Mouse (Mus musculus): ENCODE measurements at regions not wholly inside any gene's neighbourhood (a gene's known extent, or its start where the extent isn't known, plus 50 kb on each side); places are given as distances from the start of the nearest gene placed in this dataset.

- Histone ChIP-seq H3K27me3 (no peaks in the 10 kb centered on the region), H3K27ac (peak overlapping the region; percentile 74), H3K4me3 (no peak overlapping the region), H3K4me2 (peak overlapping the region; percentile 30), H3K36me3 (no peaks in the 10 kb centered on the region), H3K9ac (peak overlapping the region; percentile 44; the same call in 1 of the 2 replicates), H3K9me3 (no peaks in the 10 kb centered on the region), H3K4me1 (replicated peaks) (peaks cover 19% of the 10 kb centered on the region)
- ATAC-seq (ENCODE audit: low FRiP score): no peak
- WGBS: 43% methylated on average over 12 of the region's 12 CpGs
Measured at GRCm38 (mm10) chr2:169445371-169445770, 142.2 kb downstream of the Gm11011 start.

DNA sequence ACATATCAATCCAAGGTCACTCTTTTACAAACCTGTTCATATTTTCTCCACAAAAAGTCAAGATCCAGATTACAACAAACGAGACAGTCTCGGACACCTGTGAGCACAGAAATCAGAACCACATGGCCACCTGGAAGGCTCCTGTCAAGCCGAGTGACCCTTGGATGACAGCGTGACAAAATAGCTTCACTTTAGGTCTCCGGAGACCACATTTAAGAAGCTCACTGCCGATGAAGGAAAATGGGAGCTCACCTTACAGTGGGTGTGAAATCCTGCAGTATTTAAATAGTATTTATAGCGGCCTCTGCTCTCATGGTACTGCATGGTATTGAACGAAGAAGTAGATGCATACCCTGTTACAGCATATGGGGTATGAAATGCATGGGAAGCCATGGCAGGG, 144.3 kb downstream of the Gm11011 start:
- Histone ChIP-seq H3K27me3 (no peaks in the 10 kb centered on the region), H3K4me3 (no peak overlapping the region), H3K4me1 (replicated peaks) (peaks cover 19% of the 10 kb centered on the region), H3K9ac (no peak overlapping the region), H3K4me2 (no peak overlapping the region), H3K27ac (no peak overlapping the region), H3K9me3 (no peaks in the 10 kb centered on the region), H3K36me3 (no peaks in the 10 kb centered on the region)
- WGBS: 89% methylated on average over 8 of the region's 8 CpGs
- no peak for ATAC-seq (ENCODE audit: low FRiP score)

DNA sequence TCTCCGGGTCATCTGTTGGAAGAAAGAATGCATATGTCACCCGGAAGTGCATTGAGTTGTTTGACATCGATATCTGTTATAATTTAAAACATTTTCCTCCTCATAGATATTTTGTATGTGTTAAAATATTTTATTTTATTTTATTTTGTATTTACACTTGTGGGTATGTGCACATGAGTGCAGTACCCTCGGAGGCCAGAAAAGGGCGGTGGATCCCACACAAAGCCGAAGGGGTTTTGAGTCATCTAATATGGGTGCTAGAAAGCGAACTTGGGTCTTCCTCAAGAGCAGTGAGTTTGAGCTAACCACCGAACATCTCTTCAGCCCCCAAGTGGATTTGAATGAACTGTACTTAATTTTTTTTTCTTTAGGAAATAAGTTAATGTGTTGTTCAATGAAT, 156.0 kb downstream of the Gm11011 start:
- ATAC-seq (ENCODE audit: low FRiP score): no peak
- H3K9ac ChIP-seq: no peak overlapping the region
- H3K27me3 ChIP-seq: no peaks in the 10 kb centered on the region
- H3K27ac ChIP-seq: no peak overlapping the region
- no peak overlapping the region for H3K4me3 ChIP-seq
- peaks cover 6% of the 10 kb centered on the region; the same call in 1 of the 2 replicates for H3K9me3 ChIP-seq
- H3K4me2 ChIP-seq: no peak overlapping the region
- H3K36me3 ChIP-seq: no peaks in the 10 kb centered on the region
- WGBS: 97% methylated on average over 8 of the region's 8 CpGs
- H3K4me1 ChIP-seq (replicated peaks): peaks cover 3% of the 10 kb centered on the region; the same call in 1 of the 2 replicates

- peaks cover 3% of the 10 kb centered on the region; the same call in 1 of the 2 replicates for H3K4me1 ChIP-seq (replicated peaks)
- H3K27ac ChIP-seq: no peak overlapping the region; the same call in 1 of the 2 replicates
- H3K4me2 ChIP-seq: no peak overlapping the region
- no peak overlapping the region for H3K4me3 ChIP-seq
- H3K9ac ChIP-seq: no peak overlapping the region
- H3K9me3 ChIP-seq: no peaks in the 10 kb centered on the region
- 84% methylated on average over 7 of the region's 7 CpGs for WGBS
- no peaks in the 10 kb centered on the region for H3K36me3 ChIP-seq
- no peaks in the 10 kb centered on the region for H3K27me3 ChIP-seq
- no peak for ATAC-seq (ENCODE audit: low FRiP score)
Measured at GRCm38 (mm10) chr2:169429411-169429810, 158.1 kb downstream of the Gm11011 start.

DNA sequence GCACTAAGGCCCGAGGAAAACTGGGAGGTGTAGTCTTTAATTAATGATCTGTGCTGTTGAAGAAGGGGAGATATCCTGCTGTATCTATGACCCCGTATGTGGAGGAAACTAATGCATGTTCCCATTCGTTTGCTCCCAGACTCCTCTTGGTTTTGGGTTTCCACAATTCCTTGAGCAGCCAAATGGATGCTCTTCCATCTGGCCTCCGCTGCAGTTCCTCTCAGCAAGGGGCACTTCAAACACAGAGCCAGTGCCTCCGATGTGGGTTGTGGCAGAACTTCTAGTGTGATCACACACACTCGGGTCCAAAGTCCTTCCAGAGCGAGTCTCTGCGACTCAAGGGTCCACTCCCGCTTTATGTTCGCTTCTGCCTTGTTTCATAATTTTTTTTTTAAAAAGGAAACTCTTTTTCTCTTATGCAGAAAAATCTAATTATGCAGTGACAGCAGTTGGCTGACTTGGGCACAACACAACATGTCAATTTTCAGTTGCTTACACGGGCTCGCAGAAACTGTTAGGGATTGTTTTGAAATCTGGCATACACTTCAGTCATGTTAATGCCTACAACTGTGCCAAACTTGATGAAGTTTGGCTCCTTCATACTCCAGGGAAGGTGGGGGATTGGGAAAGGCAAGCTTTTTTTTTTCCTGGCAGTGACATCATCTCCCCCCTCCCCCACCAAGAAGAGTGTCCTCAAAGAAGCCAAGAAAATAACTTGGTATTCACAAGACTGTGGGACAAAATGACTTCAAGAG, 163.2 kb downstream of the Gm11011 start:
- H3K4me2 ChIP-seq: no peak overlapping the region
- peaks cover 3% of the 10 kb centered on the region; the same call in 1 of the 2 replicates for H3K4me1 ChIP-seq (replicated peaks)
- H3K27me3 ChIP-seq: no peaks in the 10 kb centered on the region
- no peaks in the 10 kb centered on the region for H3K36me3 ChIP-seq
- no peak overlapping the region for H3K9ac ChIP-seq
- no peak for ATAC-seq (ENCODE audit: low FRiP score)
- WGBS: 80% methylated on average over 12 of the region's 12 CpGs
- no peak overlapping the region for H3K27ac ChIP-seq
- H3K9me3 ChIP-seq: no peaks in the 10 kb centered on the region
- H3K4me3 ChIP-seq: no peak overlapping the region

DNA sequence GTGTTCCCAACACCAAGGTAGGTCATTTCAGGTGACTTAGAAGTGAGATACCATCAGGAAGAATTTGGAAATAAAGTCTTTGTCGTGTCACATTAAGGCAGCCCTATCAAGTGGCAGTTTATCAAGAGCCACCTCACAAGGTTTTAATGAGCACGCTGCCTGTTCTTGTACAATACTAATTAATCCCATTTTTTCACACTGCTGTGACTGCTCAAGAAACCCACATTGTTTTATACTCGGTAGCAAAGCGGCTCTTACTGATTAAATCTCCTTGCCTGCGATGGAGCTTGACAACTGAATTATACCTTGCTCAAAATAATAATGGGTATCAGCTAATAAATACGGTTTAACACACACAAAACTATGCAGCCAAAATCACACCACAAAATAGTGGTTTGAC, 175.2 kb downstream of the Gm11011 start:
- Histone ChIP-seq H3K4me2 (no peak overlapping the region), H3K36me3 (no peaks in the 10 kb centered on the region), H3K27ac (peak overlapping the region; percentile 55), H3K9me3 (no peaks in the 10 kb centered on the region), H3K4me3 (no peak overlapping the region), H3K9ac (no peak overlapping the region), H3K4me1 (replicated peaks) (peaks cover 9% of the 10 kb centered on the region), H3K27me3 (no peaks in the 10 kb centered on the region)
- WGBS: 48% methylated on average over 6 of the region's 6 CpGs
- ATAC-seq (ENCODE audit: low FRiP score): no peak

DNA sequence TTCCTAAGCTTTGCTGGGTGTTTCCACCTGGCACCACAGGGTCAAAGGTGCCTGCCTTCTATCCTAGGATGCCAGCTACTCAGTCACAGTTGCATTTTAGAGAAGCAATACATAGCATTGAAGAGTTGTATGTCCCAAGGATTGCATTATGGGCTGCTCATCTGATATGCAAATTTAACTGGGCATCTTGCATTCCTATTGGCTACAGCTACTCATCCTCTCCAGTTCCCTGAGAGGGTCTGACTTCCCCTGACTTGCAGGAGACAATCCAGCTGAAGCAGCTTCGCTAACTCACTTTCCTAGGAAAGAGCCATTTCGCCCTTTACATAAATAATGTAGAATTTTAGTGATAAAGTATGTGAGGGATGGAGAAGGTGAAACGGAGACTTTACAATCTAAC, 177.5 kb downstream of the Gm11011 start:
- 63% methylated on average over 3 of the region's 3 CpGs for WGBS
- ATAC-seq (ENCODE audit: low FRiP score): no peak
- no peaks in the 10 kb centered on the region for H3K36me3 ChIP-seq
- H3K27me3 ChIP-seq: no peaks in the 10 kb centered on the region
- no peaks in the 10 kb centered on the region for H3K9me3 ChIP-seq
- peaks cover 22% of the 10 kb centered on the region for H3K4me1 ChIP-seq (replicated peaks)
- no peak overlapping the region for H3K4me3 ChIP-seq
- no peak overlapping the region for H3K9ac ChIP-seq
- H3K27ac ChIP-seq: no peak overlapping the region
- no peak overlapping the region for H3K4me2 ChIP-seq

DNA sequence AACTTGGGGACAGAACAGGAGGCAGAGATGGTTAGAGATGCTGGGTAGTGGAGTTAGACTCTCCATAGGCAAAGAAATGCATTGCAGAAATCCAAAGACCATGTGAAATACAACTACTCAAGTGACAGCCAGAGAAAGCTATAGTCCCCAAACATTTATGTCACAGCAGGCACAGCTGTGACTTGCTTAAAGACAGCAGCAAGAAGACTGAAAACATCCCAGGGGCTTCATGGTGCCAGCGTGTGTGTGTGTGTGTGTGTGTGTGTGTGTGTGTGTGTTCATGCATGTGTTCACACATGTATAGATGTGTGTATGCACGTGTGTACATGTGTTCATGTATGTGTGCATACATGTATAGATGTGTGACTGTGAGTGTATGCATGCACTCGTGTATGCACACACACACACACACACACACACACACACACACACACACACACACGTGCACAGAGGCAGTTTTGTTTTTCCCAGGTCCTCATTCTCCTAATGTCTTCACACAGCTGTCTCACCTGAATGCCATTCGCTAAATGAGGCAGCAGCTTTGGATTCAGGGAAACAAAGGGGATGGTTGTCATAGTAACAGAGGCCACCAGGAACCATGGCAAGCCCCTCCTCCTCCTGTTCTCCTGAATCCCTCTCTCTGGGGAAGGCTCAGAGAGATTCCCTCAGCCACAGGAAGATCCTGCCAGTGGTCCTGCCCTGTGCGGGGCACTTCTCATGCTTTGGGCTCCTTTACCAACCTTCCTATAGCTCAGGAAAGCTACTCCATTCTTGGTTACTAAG, 182.4 kb downstream of the Gm11011 start:
- ATAC-seq (ENCODE audit: low FRiP score): peak; percentile 93
- 13% methylated on average over 6 of the region's 6 CpGs for WGBS
- H3K27me3 ChIP-seq: no peaks in the 10 kb centered on the region
- peak overlapping the region; percentile 94 for H3K27ac ChIP-seq
- H3K4me1 ChIP-seq (replicated peaks): peaks cover 27% of the 10 kb centered on the region
- peak overlapping the region; percentile 3; the same call in 1 of the 2 replicates for H3K9ac ChIP-seq
- peak overlapping the region; percentile 8; the same call in 1 of the 2 replicates for H3K4me2 ChIP-seq
- H3K4me3 ChIP-seq: no peak overlapping the region
- no peaks in the 10 kb centered on the region for H3K36me3 ChIP-seq
- no peaks in the 10 kb centered on the region for H3K9me3 ChIP-seq

DNA sequence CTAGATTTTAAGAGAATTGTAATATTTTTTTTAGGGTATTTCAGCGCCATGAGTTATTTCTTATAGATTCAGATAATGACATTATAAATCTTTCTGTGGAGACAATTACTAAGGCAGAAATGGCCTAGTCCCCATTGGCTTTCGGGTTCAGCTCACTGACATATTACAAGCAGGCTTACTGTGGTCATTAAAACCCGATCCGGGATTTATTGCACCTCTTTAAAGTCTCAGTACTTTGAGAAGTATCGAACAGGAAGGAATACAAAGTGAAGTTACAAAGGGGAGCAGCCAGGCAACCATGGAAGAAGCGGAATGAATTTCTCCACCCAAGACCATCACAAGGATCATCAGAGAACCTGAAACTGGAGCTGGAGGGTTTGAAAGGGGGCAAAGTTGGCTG, 189.8 kb downstream of the Gm11011 start:
- H3K9ac ChIP-seq: no peak overlapping the region
- ATAC-seq (ENCODE audit: low FRiP score): no peak
- H3K27me3 ChIP-seq: no peaks in the 10 kb centered on the region
- H3K27ac ChIP-seq: no peak overlapping the region
- H3K4me2 ChIP-seq: no peak overlapping the region
- WGBS: 65% methylated on average over 6 of the region's 6 CpGs
- H3K9me3 ChIP-seq: no peaks in the 10 kb centered on the region
- no peak overlapping the region for H3K4me3 ChIP-seq
- no peaks in the 10 kb centered on the region for H3K36me3 ChIP-seq
- peaks cover 9% of the 10 kb centered on the region; the same call in 1 of the 2 replicates for H3K4me1 ChIP-seq (replicated peaks)

DNA sequence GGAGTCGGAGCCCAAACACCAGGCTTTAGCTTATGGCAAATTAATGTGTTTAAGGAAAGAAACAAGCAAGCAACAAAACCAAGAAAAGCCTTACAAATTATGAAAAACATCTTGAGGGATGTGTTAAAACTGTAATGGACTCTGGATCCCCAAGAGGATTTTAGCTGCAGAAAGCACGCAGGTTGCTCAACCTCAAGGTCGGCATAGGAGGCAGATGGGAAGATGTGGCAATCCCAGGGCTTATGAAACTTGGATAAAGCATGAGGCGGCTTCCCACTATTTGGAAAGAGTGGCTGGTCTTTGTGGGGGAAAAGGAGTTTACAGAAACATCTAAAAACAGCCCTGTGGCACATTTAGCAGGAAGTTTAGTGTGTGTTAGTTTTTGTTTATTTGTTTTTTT, 190.5 kb downstream of the Gm11011 start:
- H3K4me2 ChIP-seq: no peak overlapping the region
- WGBS: 86% methylated on average over 4 of the region's 4 CpGs
- H3K27me3 ChIP-seq: no peaks in the 10 kb centered on the region
- no peak for ATAC-seq (ENCODE audit: low FRiP score)
- peaks cover 9% of the 10 kb centered on the region; the same call in 1 of the 2 replicates for H3K4me1 ChIP-seq (replicated peaks)
- no peaks in the 10 kb centered on the region for H3K36me3 ChIP-seq
- no peak overlapping the region for H3K9ac ChIP-seq
- no peak overlapping the region for H3K27ac ChIP-seq
- H3K9me3 ChIP-seq: no peaks in the 10 kb centered on the region
- no peak overlapping the region for H3K4me3 ChIP-seq

DNA sequence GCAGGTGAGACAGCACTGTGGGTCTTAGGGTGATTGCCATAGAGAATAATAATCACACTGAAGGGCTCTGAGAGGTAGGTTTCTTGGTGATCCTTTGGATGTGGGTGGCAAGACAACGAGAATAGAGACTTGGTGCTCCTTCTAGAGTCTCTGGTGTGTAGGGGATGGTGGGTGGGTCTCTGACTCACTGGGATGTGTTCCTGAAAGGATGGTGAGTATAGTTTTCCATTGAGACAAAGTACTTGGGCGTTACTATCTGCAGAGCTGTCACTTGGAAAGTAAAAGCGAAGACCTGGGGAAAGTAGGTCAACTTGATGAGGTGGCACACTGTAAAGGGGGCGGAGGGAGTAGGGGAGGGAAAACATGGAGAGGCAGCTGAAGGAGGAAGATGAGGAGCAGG, 191.3 kb downstream of the Gm11011 start:
- no peaks in the 10 kb centered on the region for H3K9me3 ChIP-seq
- ATAC-seq (ENCODE audit: low FRiP score): no peak
- H3K4me2 ChIP-seq: no peak overlapping the region
- H3K9ac ChIP-seq: no peak overlapping the region
- H3K27me3 ChIP-seq: no peaks in the 10 kb centered on the region
- WGBS: 94% methylated on average over 4 of the region's 4 CpGs
- no peak overlapping the region for H3K4me3 ChIP-seq
- H3K4me1 ChIP-seq (replicated peaks): peaks cover 9% of the 10 kb centered on the region; the same call in 1 of the 2 replicates
- no peak overlapping the region for H3K27ac ChIP-seq
- no peaks in the 10 kb centered on the region for H3K36me3 ChIP-seq

- H3K9ac ChIP-seq: no peak overlapping the region
- H3K4me1 ChIP-seq (replicated peaks): peaks cover 23% of the 10 kb centered on the region
- ATAC-seq (ENCODE audit: low FRiP score): no peak
- H3K27me3 ChIP-seq: no peaks in the 10 kb centered on the region
- no peak overlapping the region for H3K4me3 ChIP-seq
- no peak overlapping the region for H3K4me2 ChIP-seq
- no peaks in the 10 kb centered on the region for H3K36me3 ChIP-seq
- H3K27ac ChIP-seq: peak overlapping the region; percentile 52
- no peaks in the 10 kb centered on the region for H3K9me3 ChIP-seq
- WGBS: 78% methylated on average over 4 of the region's 4 CpGs
Measured at GRCm38 (mm10) chr2:169389611-169390010, 197.9 kb downstream of the Gm11011 start.
